Mouse (Mus musculus) heart, postnatal 0 days (tissue): Measurements from ENCODE around the gene Gse1.

Experiments used
- CTCF ChIP-seq: IDR thresholded peaks from 2 replicates; pipeline ENCODE4 v1.5.1; 2016; ENCODE audit warnings: antibody characterized with exemption, control low read depth, low read depth
- EP300 ChIP-seq: IDR thresholded peaks from 2 replicates; pipeline ENCODE4 v1.6.1; 2016; ENCODE audit warnings: antibody characterized with exemption, low read depth

DNA sequence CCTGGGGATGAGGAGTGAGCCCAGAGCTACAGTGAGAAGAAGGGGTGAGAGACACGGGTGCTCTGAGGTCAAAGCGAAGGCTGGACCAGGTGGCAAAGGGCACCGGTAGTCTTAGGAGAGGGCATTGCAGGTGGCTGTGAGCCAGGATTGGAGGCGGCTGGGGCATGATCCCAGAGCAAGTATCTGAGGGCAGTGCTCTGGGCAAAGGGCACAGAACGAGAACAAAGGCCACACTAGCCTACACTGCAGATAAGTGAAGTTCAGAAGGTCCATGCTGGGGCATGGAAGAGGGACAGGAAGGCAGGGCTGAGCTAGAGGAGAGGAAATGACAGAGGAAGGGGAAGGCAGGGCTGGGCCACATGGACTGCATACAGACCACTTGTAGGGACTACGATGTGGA is 213.4 kb downstream of the Gse1 start:
- TF ChIP-seq CTCF (no peak), EP300 (no peak)
